Mouse (Mus musculus) kidney, postnatal 10 days (tissue): ENCODE data around the gene H2-DMb1.

Source experiments
- DNase-seq: peaks from one replicate; pipeline ENCODE4 v3.0.0; 2021; ENCODE audit warnings: mixed read lengths

H2-DMb1 gene

DNA sequence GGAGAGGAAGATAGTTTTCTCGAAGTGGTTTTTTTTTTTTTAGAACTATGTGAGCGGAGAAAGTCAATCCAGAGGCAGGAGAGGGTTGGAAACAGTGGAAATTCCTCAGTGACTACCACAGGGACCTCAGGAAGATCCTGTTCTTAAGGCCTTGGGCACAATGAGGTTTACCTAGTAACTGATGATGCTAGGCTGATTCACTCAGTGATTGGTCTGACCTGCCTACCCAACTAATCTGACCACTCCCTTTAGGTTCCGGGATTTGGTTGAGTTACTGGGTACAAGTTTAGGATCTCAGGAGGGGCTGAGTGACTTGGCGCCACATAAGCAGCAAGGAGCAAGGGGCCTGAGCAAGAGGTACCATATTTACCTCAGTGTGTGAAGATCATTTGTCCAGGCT is at the start of gene H2-DMb1:
Gene H2-DMb1, plus strand, starts transcription at position 150 of the 400 bp plus-strand sequence.
- peak; percentile 70 for DNase-seq

DNA sequence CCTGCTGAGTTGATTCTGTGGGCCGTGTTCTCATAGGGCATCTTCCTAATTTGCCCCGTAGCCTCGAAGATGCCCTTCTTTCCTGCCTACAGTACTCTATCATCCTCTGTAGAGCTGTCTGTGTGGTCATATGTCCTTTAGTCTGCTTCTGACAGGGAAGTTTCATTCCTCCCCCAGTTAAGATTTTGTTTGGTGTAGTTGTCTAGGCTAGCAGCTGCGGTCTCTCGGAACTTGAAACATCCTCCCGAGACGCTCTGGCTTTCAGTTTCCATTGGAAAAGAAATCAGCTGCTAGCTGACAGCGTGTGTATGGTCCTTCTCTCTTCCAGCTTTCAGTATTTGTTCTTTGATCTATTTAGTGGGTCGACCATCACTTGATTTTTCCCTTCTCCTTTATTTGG is 48.1 kb upstream of the H2-DMb1 start:
- no peak for DNase-seq

DNA sequence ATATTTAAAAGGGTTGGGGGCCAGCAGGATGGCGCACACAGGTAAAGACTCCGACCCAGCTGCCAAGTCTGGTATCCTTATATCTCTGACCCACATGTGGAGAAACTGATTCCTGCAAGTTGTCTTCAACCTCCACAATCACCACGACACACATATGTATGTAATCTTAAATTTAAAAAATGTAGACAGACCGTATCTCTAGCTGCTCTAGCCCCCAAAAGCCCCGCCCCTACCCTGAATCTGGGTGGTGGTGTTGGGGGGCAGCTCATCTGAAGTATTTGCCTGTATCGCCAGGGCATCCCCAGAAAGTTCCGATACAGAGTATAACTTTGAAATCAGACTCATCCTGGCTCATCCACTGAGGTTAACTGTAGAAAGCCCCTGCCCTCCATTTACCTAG is 46.3 kb upstream of the H2-DMb1 start:
- no peak for DNase-seq

DNA sequence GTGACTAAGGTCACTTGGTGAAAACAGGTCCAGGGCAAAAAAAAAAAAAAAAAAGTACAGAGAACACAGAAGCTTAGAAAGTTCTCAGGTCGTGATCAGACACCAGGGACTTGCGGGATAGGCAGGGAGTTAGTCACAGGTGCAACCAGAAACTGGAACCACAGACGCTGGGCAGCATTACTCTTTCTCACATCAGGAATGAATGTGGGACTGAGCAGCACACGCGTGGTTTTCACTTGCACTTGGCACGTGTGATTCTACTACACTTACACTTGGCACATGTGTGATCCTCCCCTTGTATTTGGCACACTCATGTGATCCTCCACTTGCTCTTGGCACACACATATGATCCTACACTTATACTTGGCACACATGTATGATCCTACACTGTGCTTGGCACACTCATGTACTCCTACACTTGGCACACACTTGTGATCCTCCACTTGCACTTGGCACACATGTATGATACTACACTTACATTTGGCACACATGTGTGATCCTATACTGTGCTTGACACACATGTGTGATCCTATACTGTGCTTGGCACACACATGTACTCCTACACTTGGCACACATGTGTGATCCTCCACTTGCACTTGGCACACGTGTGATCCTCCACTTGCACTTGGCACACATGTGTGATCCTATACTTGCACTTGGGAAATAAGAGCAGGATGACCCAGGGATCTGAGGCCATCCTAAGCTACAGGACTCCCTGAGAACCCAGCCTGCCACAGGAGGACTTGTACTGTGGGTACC is 45.6 kb upstream of the H2-DMb1 start:
- no peak for DNase-seq

DNA sequence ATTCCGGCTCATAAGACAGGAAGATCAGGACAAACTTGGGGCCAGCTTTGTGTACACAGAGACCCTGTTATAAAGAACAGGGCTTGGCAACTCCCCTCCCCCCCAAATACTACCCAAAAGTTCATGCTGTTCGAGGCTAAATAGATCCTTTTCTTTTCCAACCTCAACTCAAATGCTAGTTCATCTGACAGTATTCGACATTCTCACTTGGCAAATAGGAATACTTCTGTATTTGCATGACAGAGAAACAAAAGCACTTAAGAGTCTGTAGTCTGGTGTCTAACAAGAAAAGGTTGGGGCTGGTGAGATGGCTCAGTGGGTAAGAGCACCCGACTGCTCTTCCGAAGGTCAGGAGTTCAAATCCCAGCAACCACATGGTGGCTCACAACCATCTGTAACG is 44.4 kb upstream of the H2-DMb1 start:
- no peak for DNase-seq

DNA sequence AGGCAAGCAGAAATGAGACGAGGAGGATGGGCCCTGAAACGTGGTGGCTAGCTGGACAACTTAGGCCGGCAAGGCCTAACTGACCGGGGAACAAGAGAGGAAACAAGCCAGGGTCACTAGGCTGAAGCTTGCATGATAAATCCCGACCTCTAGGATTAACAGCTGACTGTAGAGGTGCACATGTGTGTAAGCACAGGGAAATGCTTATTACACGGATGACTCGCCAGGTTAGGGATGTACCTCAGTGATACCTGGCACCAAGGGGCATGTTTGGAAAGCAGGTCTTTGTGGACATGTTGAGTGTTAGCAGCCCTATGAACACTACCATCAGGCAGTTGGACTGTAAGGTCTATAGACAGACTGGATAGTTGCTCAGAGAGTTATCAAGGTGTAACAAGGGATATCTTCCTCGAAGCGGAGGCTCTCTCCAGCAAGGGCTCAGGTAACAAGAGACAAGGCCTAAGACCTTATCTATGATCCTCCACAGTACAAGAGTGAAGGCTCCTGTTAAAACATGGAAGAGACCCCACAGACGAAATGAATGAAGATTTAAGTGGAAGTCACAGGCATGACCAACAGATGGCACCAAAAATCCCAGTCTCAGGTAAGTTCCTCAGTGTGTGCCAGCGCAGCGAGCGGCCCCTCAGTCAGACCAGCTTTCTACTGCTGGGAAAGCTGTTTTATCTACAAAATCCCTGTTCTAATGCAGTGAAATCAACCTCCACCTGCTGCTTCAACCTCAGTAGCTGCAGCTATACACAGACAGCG is 43.6 kb upstream of the H2-DMb1 start:
- no peak for DNase-seq

DNA sequence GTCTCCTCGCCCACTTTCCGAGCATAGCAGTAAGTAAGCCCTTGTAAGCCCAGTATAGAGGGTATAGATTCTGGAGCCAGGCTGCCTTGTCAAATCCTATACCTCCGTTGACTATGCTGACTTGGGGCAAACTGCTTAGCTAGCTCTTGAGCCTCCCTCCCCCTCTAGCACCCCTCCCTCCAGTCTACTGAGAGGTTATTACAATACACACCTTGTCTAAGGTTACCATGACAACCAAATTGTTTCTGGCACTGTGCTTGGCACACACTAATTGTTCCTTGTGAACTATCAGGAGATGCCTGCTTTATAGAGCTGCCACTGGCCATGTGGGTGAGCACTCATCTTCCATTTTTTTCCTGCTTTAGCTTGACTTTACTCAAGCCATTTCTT is 43.1 kb upstream of the H2-DMb1 start:
- DNase-seq, result no peak

DNA sequence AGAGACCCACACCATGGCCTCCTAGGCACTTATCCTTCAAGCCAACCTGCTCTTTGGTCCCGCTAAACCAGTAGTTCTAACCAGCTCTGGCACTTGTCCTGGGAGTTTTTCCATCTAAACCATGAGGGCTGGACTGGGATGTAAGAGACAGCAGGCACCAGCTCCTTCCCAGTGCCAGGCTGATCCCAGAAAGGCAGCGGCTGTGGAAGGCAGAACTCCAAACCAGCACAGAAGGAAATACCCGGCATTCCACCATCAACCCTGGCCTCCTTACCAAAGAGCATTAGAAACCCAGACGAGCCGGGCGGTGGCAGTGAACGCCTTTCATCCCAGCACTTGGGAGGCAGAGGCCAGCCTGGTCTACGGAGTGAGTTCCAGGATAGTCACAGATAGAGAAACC is 42.6 kb upstream of the H2-DMb1 start:
- no peak for DNase-seq

DNA sequence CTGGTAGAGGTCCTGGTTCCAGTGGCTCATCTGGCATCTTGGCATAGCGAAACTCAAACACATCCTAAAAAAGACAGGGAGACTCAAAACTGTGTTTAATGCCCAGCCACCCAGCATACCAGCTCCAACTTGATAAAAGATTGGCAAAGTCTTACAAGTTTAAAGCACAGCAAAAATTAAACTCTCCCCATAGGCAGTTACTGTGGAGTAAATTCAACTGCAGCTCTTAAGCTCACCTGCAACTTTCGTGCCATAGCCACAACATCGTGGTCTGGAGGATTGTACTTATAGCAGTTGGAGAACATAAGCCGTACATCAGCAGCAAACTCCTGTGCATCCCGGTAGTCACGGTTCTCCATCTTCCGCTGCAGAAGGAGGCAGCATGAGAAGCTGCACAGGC is 38.8 kb upstream of the H2-DMb1 start:
- no peak for DNase-seq

DNA sequence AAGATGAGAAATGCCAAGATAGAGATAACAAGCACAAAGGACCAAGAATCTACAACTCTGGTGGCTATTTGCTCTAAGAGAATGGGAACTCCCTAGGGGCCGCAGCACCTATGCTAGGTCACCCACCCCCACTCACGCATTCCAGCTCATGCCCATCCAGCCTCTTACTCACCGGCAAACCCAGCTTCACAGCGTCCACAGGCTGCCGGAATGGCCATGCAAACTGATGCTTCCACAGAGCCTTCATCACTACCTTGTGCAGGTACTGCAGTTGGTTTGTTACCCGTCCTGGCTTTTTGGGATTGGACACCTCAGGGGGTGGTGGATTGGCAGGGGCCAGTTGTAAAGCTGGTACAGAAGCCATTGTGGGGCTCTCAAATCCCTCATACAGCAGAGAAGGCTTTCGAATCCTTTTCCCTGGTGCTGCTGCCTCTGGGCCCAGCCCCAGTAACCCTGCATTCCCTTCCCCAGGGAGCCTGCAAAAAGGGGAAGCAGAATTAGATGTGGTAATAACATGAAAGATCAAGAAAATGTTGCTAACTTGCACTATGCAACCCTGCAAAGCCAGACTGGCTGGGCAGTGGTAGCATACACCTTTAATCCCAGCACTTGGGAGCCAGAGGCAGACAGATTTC is 36.0 kb upstream of the H2-DMb1 start:
- DNase-seq, result no peak

DNA sequence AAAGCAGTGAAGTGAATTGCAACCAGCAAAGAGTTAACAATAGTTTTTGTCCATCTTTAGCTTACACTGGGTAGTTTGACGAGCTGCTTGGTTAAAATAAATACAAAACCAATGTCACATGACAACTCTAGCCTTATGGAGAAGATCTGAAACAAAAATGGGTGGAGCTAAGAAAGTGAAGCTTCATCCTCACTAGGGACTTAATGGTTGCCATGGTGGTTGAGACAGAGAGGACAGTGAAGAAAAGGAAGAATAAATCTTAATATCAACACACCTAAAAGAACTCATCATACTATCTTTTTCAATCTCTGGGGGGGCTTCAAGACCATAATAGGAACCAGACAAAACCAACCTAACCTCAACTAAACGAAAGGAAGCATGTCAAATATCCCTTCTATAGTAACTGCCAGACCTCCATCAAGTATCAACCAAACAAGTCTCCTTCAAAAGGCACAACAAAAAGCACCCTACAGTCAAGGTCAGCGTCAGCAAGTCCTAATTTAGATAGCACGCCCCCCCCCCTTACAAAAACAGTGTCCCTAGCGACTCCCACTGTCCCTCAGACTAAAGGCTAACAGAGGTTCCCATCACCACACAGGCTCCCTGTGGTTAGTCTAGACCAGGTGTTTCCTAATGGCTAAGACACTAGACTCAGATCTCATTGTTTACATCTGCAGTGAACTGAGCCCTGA is 35.3 kb upstream of the H2-DMb1 start:
- no peak for DNase-seq

DNA sequence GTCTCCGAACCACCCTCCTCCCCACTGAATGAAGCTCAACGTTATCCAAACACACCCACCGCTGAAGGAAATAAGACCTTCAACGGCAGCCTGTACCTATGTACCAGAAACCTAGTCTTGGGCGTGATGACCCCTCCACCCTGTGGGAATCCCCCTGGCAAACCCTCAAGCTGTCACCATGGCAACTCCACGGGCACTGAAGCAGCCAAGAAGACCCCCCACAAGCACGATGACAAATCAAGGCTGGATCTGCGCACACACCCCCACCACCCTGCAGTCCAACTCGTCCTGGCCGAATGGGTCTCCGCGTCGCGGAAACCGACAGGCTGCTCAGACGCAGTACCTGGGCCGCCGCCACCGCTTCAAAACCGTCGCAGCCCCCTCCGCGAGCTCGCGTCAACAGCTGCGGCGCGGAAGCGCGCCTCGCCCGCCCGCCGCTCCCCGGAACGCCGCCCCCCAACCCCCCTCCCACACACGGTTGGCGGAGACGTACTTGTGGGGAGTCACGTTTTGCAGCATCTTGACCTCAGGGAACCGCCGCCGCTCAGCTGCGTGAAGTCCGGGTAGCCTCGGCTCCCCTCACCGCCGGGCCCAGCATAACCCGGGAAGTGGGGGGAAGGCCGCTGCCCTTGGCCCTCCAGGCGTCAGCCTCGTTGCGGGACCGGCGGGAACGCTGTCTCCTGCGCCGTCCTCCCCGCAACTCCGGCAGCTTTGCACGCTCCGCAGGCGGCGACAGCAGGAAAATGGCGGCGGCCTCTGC is 34.6 kb upstream of the H2-DMb1 start:
- DNase-seq, result peak; percentile 64

DNA sequence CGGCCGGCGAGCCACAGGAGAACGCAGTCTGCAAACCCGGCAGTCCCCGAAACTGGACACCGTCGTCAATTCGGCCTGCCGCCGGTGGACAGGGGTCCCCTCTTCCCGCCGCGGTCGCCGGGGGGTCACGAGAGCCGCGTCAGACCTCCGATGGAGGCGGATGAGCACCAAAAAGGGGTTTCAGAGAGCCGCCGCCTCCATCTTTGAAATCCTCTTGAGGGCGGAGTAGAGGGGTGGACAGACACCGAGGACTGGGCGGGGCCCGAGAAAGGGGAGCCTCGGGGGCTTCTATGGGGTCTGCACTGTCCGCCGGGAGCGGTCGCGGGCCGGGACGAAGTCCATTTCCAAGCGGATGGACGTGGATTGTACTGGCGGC is 34.0 kb upstream of the H2-DMb1 start:
- no peak for DNase-seq

DNA sequence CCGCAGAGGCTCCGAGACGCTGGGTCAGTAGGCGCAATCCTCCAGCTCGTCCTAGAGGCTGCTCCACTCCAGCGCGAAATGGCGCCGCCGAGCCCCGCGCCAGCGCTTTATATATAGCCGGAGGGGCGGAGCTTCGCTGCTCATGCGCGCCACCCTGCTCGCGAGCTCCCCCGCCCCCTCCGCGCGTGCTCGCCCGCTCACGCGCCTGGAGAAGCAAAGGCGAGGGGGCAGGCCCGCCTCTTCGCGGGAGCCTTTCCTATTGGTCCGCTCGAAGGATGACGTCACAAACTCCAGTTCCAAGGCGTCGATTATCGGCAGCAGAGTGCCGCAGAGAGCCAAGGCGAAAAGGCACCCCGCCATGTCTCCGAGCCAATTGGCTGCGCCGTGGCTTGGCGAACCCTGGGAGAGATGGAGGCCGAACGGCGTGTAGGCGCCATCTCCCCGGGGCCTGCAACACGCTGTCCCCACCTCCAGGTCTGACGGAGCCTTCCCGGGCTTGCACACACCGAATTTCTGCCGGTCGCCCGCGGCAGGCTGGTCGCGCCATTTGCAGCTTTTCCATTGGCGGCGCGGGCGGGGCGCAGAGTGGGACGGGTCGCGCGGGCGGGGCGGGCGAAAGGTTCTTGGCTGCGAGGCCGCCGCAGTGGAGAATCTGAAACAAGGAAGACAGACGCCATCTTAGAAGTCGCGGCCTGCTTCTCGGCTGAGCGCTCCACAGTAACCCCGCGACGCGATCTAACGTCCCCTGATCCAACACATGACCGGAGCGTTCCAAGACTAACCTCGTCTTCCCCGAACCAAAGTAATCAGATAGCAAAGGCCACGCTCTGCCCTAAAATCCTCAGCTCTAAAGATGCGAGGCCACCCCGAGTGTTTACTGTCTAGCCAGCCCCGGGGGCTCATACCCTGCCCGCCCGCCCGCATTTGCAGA is 33.4 kb upstream of the H2-DMb1 start, which contains the start of gene H2-DMa:
Gene H2-DMa, plus strand, starts transcription at position 293 of the 931 bp plus-strand sequence.
- peak; percentile 99 for DNase-seq

DNA sequence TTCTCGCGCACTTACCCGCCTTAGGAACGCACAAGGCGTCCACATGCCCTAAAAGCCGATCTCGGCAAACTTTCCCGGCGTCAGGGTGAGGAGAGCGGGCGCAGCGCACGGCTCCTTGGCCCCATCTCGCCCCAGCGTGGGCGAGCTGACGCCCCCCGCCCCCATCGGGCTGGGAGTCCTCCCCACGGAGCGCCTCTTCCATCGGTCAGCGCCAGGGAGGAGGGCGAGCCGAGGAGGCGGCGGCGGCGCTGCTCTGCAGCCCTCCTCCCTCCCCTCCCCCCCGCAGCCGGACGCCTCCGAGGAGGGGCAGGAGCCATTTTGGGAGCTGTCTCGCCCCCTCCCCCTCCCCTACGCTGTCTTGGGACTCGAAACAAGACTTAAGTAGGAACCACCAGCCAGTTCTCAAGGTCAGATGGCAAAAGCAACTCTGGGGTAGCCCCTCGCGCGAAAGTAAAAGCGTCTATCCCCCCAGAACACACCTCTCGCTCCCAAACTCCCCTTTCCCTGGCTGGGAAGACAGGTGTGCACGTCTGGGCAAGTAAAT is 32.6 kb upstream of the H2-DMb1 start:
- peak; percentile 96 for DNase-seq

DNA sequence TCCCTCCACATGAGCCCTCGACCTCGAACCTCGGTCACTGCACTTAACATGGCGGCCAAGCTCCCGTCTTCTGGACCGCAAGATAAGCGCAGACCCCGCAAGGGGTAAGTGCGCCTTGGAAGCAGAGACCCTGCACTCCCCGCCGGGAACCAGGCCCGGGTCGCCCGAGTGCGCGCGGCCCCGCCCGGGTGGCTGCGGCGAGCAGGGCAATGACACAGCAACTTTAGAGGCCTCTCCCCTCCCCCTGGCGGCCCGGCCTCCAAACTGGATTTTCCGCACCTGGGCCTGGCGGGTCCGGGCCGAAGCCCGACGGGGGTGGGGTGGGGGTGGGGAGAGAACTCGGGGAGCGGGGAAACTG is 32.1 kb upstream of the H2-DMb1 start:
- DNase-seq, result peak; percentile 93

DNA sequence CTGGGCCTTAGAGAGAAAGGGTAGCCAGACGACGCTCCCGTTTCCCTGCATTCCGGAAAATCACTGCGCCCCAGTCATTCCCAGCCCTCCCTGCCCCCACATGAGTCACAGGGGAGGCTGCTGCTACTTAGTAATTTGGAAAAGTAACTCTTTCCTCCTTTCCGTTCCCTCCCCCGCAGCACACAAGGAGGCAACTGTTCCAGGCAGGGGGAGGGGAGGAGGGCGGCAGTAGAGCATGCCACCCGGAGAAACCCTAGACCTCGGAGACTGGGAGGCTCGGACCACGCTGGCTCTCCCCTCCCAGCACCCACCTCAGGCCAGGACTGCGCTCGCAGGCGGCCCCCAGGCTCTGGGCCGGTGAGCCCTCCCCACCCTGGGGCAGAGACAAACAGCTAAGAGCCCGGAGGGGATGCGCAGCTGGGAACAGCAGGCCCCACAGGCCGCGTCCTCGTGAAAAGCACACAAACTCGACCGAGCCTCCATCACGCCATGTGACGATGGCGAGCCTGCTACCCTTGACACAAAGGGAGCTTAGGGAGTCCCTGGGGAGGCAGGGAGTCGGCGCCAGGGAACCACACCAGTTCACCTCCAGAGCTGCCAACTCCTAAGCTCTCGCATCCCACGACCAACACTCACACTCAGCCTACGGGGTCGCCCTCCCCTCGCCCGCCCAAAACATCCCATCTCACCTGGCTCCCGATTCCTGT is 31.5 kb upstream of the H2-DMb1 start:
- peak; percentile 93 for DNase-seq

DNA sequence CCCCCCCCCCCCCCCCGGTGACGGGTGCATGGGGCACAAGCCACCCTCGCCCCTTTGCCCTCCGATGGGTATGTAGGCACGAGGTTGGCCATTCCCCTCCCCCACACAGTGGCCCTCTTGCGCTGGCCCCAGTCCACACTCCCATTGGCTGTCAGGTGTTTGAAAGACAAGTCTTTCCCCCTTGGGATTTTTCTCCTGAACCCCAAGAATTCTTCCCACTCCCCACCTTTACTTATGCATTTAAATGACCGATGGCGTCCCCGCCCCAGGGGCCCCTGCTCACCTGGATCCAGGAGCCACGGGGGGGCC is 31.0 kb upstream of the H2-DMb1 start:
- peak; percentile 84 for DNase-seq

DNA sequence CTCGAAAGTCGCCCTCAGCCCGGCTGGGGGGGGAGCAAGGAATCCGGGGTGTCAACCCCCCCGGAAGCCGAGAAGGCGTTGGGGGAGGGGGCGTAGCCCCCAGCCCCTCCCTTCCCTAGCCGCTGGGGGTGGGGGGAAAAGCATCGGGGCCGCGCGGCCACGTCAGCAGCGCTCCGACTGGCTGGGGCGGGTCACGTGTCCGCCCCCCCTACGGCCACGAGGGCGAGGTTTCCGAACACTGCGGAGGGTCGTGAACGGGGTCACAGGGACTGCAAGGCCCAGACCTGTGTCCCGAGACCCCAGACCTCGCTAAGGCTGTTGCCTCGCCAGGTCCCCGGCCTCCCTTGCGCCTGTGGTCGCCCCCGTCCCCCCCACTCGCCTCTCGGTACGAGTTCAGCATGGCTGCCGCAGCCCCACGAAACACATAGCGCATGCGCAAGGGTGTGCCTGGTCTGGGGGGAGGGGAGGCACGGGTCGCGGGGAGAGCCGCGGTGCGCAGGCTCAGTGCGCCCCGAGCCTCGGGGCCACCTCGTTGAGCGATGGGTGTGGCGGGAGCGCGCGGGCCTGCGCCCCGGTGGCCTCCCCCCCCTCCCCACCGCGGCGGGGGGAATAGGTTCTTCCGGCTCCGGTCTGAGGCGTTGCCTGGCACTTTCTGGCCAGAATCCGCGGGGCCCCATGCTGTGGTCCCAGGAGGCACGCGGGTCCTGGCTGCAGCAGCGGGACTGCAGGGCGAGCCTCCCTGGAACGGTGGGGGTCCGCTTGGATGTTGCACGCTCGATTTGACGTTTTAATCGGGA is 30.5 kb upstream of the H2-DMb1 start, which contains the start of gene Brd2:
Gene Brd2, minus strand, starts transcription at position 447 of the 797 bp plus-strand sequence.
- peak; percentile 98 for DNase-seq

DNA sequence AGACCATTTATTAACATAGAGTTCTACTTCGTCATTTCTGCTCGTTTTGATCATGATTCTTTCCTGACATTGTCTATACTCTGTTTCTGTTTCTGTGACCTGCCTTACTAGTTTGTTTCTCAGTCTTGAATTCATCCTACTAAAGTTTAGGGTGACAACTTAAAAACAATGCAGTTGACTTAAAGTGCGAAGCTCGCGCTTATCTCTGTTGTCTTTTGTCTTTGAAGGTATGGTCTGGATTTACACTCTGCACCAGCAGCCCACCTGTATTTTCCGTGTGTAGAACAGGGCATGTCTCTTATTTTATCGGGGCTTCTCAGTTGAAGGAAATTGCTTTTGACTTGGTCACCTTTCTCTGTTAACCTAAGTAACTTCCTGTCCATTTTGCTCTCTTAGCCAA is 29.8 kb upstream of the H2-DMb1 start:
- no peak for DNase-seq
